Mouse (Mus musculus): ENCODE measurements around the gene Gm5142. TPM values are rescaled to one million over a fixed set of nuclear protein-coding genes. Genes with fewer than 3 reads are reported as not detected.

The Gm5142 gene
- polyA plus RNA-seq, 1 experiment from 2014 or later, result not detected

DNA sequence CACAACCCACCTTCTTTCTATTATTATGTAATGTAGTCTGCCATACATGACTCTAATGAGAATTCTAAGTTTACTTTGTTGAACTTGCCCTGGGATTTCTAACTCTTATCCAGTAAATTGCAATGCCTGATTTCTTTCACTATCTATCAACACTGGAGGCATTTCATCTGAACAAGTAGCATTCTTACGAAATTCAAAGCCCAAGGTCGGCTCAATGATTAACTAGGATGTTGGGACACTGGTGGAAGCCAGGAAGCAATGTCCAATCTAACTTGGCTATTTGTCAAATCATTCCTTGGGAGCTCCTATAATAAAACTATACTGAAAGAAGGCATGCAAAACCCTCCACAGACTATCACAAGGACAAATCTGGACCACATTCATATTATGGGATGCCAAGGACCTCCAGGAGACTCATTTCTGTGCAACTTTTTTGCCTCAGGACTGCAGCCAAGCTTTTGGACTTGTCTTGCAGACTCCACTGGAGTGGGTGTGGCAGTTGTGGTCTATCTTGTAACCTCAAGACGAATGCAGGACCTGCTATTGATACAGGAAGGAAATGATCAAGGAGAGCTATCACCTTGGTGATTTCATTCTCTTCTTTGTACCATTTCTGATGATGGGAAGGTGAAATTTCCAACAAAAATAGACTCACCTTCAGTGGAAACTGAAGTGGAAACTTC is 21.4 kb downstream of the Gm5142 start:
- Histone ChIP-seq H3K9me3 (no peaks in the 10 kb centered on the region), H3K36me3 (no peaks in the 10 kb centered on the region), H3K4me3 (no peak overlapping the region), H3K4me2 (no peak overlapping the region), H3K4me1 (no peaks in the 10 kb centered on the region), H3K9ac (no peak overlapping the region), H3K27me3 (no peaks in the 10 kb centered on the region), H3K27ac (no peak overlapping the region)
- no peak for ATAC-seq (ENCODE audit: insufficient number of reproducible peaks, low FRiP score, low TSS enrichment, low read depth)
- WGBS, result 68% methylated on average over 3 of the region's 3 CpGs

DNA sequence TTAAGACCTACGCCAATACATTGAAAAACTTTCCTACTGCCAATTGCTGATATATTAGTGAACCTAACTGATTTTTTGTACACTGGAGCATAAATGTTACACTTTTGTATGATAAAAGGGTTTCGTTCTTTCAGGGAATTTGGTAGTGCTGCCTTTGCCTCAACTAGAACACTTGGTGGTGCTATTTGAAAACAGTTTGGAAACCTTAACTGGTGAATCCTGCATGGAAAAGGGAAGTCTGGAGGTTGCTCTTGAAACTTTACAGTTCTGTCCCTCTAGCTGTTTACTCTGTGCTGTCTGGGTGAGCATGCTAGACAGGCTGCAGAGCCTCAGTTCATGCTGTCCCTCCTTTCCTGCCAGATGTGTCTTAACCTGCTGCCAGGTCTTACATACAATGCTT is 23.0 kb downstream of the Gm5142 start:
- no peaks in the 10 kb centered on the region for H3K4me1 ChIP-seq

DNA sequence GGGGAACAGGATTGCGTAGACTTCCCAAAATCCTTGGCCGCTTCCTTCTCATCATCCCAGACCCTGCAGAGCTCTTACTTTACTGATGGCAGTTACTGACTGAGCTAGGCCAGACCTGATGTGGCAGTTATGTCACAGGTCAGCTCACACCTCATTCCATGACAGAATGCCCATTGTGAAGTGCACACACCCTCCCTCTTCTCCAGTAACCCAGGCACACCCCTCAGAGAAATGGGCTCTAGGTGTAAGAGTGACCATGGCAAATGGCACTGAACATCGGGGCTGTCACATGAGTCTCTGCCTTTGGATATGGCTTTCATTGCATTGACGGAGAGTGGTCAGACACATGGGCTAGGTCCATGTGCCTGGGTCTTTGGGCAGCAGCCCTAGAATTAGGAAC is 35.8 kb downstream of the Gm5142 start, which contains the start of gene 1700129C05Rik:
TSS of gene 1700129C05Rik (minus strand) at position 101 of the 400 bp plus-strand sequence.
- no peak for ATAC-seq (ENCODE audit: insufficient number of reproducible peaks, low FRiP score, low TSS enrichment, low read depth)
- Histone ChIP-seq H3K36me3 (no peaks in the 10 kb centered on the region), H3K9ac (no peak within 1 kb of the TSS), H3K4me3 (no peak within 1 kb of the TSS), H3K4me1 (no peaks in the 10 kb centered on the region), H3K9me3 (no peaks in the 10 kb centered on the region), H3K27me3 (no peaks in the 10 kb centered on the region), H3K4me2 (no peak within 1 kb of the TSS), H3K27ac (no peak within 1 kb of the TSS)
- 90% methylated on average over 4 of the region's 4 CpGs for WGBS

More for the DNA sequence above, 23.0 kb downstream of the Gm5142 start:
- Histone ChIP-seq H3K27ac (no peak overlapping the region), H3K36me3 (no peaks in the 10 kb centered on the region), H3K9ac (no peak overlapping the region), H3K4me2 (no peak overlapping the region), H3K4me3 (no peak overlapping the region), H3K27me3 (no peaks in the 10 kb centered on the region), H3K9me3 (no peaks in the 10 kb centered on the region)
- WGBS, result 77% methylated on average over 2 of the region's 2 CpGs
- no peak for ATAC-seq (ENCODE audit: insufficient number of reproducible peaks, low FRiP score, low TSS enrichment, low read depth)

DNA sequence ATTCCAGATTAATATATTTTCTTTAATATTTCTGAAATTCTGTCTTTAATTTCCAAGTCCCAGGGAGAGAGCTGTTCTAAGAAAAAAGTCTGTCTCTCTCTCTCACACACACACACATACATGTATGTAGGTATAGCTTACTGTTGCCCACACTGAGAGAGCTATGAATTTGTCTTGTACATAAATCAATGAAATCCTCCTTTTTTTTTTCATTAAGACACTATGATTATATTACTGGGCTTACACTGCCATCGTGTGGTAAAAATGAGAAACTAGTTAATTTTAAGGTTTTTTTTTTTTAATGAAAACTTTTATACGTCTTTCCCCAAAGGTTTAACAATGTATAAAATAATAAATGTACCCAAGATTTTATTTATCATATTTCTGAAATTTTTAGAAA is 64.3 kb downstream of the Gm5142 start:
- Histone ChIP-seq H3K9ac (no peak overlapping the region), H3K27me3 (no peaks in the 10 kb centered on the region), H3K36me3 (no peaks in the 10 kb centered on the region), H3K9me3 (no peaks in the 10 kb centered on the region), H3K4me3 (no peak overlapping the region), H3K4me1 (no peaks in the 10 kb centered on the region), H3K4me2 (no peak overlapping the region), H3K27ac (no peak overlapping the region)
- WGBS, result 3% methylated on average over 2 of the region's 2 CpGs
- no peak for ATAC-seq (ENCODE audit: insufficient number of reproducible peaks, low FRiP score, low TSS enrichment, low read depth)

Other genes starting within 250 kb of the Gm5142 start
- gene 1700129C05Rik, start 35.9 kb downstream of the Gm5142 start, polyA plus RNA-seq (2015; fragmentation: Nextera tagmentation; extraction: Ambion mirVana), result not detected in 2 replicates
- gene Rcbtb1, start 22.5 kb upstream of the Gm5142 start, polyA plus RNA-seq (2015; fragmentation: Nextera tagmentation; extraction: Ambion mirVana), result 40.4 and 42.6 TPM in 2 replicates
- gene Gm6904, start 81.5 kb upstream of the Gm5142 start, polyA plus RNA-seq (2015; fragmentation: Nextera tagmentation; extraction: Ambion mirVana), result not detected in 2 replicates
- gene Phf11a, start 118.8 kb upstream of the Gm5142 start, polyA plus RNA-seq (2015; fragmentation: Nextera tagmentation; extraction: Ambion mirVana), result not detected in 2 replicates
- 0.51 and 0.74 TPM in 2 replicates for gene Phf11b, start 162.6 kb upstream of the Gm5142 start, polyA plus RNA-seq (2015; fragmentation: Nextera tagmentation; extraction: Ambion mirVana)
- gene Phf11d, start 186.7 kb upstream of the Gm5142 start, polyA plus RNA-seq (2015; fragmentation: Nextera tagmentation; extraction: Ambion mirVana), result 1.5 and 2.4 TPM in 2 replicates
- gene Phf11c, start 216.6 kb upstream of the Gm5142 start, polyA plus RNA-seq (2015; fragmentation: Nextera tagmentation; extraction: Ambion mirVana), result 0.47 and 0.54 TPM in 2 replicates